Mouse (Mus musculus): ENCODE measurements around the gene Bcl11a.

GRCm38 (mm10) chr11:24115017-24115752 lies 37.3 kb downstream of the Bcl11a start:
- TF ChIP-seq POLR2A (IDR thresholded peaks at IDR 0.05; ENCODE audit: low read depth, low read length): no peak
- TF ChIP-seq CTCF (conservative IDR thresholded peaks at IDR 0.05; ENCODE audit: insufficient read depth, insufficient read length, low read depth, low read length): no peak

All from kidney, adult 2 months (tissue).